Mouse (Mus musculus): ENCODE measurements around the gene Uimc1. TPM values are rescaled to one million over a fixed set of nuclear protein-coding genes. Genes with fewer than 3 reads are reported as not detected.

Uimc1 gene
- polyA plus RNA-seq, 1 experiment from 2014 or later = 22.0 TPM

DNA sequence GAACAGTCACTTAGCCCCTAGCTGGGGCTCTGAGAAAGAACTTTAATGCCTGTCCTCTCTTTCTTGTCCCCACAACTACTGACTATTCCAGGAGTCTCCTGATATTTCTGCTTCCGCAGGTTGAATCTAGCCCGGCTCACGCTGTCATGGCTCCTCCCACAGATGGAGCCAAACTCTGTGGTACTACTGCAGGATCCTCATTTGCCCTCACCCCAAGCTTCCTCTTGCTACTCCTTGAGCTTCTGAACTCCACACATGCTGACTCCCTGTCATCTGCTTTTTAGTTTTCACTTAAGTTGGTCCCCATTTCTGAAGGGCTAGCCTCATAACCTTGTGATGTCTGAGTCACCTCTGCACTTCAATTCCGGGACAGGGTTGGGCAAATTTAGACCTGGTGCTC, 80.0 kb downstream of the Uimc1 start:
- ATAC-seq (ENCODE audit: insufficient read depth, low FRiP score) = no peak
- Histone ChIP-seq H3K9ac (ENCODE audit: low read length) (no peak overlapping the region), H3K4me2 (ENCODE audit: low read depth, low read length) (no peak overlapping the region), H3K27me3 (ENCODE audit: control insufficient read depth, insufficient read depth, low read length) (no peaks in the 10 kb centered on the region), H3K27ac (ENCODE audit: low read length) (no peak overlapping the region), H3K4me3 (replicated peaks; ENCODE audit: low read length) (no peak overlapping the region), H3K9me3 (replicated peaks; ENCODE audit: control insufficient read depth, low read length) (no peaks in the 10 kb centered on the region), H3K36me3 (ENCODE audit: control insufficient read depth, insufficient read depth, low read length) (no peaks in the 10 kb centered on the region), H3K4me1 (ENCODE audit: control insufficient read depth, insufficient read depth, low read length) (no peaks in the 10 kb centered on the region)
- 76% methylated on average over 4 of the region's 4 CpGs for WGBS

DNA sequence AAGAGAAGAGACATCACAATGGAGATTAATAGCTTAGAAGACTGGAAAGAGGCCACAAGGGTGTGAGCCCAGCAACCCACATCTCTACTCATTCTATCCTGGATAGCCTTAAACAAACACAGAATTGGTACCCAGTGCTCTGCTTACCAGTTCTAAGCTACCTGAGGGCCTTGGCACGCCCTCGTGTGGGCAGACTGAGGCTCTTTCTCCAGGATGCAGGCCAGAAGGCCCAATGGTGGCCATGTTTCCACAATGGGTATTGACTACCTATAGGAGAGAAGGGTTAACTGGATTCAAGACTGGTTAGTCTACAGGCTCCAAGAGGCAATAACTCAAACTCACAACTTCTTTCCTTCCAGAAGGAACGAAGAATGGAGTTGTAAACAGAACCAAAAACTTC, 80.9 kb downstream of the Uimc1 start:
- 46% methylated on average over 3 of the region's 3 CpGs for WGBS
- Histone ChIP-seq H3K4me3 (replicated peaks; ENCODE audit: low read length) (no peak overlapping the region), H3K4me1 (ENCODE audit: control insufficient read depth, insufficient read depth, low read length) (no peaks in the 10 kb centered on the region), H3K27me3 (ENCODE audit: control insufficient read depth, insufficient read depth, low read length) (no peaks in the 10 kb centered on the region), H3K36me3 (ENCODE audit: control insufficient read depth, insufficient read depth, low read length) (no peaks in the 10 kb centered on the region), H3K27ac (ENCODE audit: low read length) (no peak overlapping the region), H3K4me2 (ENCODE audit: low read depth, low read length) (no peak overlapping the region), H3K9ac (ENCODE audit: low read length) (no peak overlapping the region), H3K9me3 (replicated peaks; ENCODE audit: control insufficient read depth, low read length) (no peaks in the 10 kb centered on the region)
- no peak for ATAC-seq (ENCODE audit: insufficient read depth, low FRiP score)

DNA sequence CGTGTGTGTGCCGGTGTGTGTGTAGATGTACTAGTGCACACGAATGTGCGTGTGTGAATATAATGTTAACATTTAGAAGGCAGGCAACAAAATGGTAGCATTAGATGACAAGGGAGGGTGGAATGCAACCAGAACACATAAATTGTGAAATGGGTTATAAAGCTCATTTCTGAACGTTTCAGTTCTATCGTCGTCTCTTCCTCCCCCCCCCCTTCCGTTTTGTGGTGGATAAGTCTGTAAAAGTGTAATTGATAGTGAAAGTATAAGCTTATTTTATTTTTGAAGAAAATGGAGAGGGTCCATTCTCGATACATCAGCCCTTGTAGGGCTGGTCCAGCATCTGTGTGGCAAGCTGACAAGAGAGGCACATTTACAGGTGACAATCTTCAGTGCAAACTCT, 81.4 kb downstream of the Uimc1 start:
- 83% methylated on average over 9 of the region's 9 CpGs for WGBS
- no peak overlapping the region for H3K4me2 ChIP-seq (ENCODE audit: low read depth, low read length)
- no peaks in the 10 kb centered on the region for H3K4me1 ChIP-seq (ENCODE audit: control insufficient read depth, insufficient read depth, low read length)
- H3K9me3 ChIP-seq (replicated peaks; ENCODE audit: control insufficient read depth, low read length) = no peaks in the 10 kb centered on the region
- no peak overlapping the region for H3K4me3 ChIP-seq (replicated peaks; ENCODE audit: low read length)
- no peak overlapping the region for H3K9ac ChIP-seq (ENCODE audit: low read length)
- no peak overlapping the region for H3K27ac ChIP-seq (ENCODE audit: low read length)
- no peaks in the 10 kb centered on the region for H3K27me3 ChIP-seq (ENCODE audit: control insufficient read depth, insufficient read depth, low read length)
- H3K36me3 ChIP-seq (ENCODE audit: control insufficient read depth, insufficient read depth, low read length) = no peaks in the 10 kb centered on the region
- ATAC-seq (ENCODE audit: insufficient read depth, low FRiP score) = no peak

DNA sequence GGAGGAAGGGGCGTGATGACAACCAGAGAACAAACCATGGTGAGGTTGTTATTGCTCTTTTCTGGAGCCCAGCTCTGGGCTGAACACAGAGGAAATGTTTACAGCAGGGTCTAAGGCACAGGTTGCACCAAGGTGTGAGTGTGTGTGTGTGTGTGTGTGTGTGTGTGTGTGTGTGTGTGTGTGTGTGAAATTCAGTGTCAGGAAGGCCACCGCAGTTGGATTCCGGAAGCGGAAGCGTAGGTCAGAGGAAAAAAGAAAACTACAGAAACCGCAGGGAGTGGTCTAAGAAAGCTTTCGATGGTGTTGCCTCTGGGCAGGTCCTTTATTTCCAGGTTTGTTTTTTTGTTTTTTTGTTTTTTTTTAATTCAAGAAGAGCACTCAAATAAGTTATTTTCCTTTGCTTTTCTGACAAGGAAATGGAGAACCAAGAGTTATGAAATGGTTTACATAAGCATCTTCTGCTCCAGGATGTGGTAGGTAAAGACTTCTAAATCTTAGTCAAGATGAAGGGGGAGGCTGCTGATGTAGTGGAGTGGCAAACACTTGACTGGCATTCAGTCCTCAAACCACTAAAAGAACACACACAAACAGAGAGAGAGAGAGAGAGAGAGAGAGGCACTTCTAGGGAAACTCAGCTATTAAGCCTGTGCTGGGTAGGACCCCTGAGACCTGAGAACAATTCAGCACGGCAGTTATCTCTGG, 82.1 kb downstream of the Uimc1 start:
- Histone ChIP-seq H3K27ac (ENCODE audit: low read length) (no peak overlapping the region), H3K4me2 (ENCODE audit: low read depth, low read length) (no peak overlapping the region), H3K27me3 (ENCODE audit: control insufficient read depth, insufficient read depth, low read length) (no peaks in the 10 kb centered on the region), H3K9me3 (replicated peaks; ENCODE audit: control insufficient read depth, low read length) (no peaks in the 10 kb centered on the region), H3K4me3 (replicated peaks; ENCODE audit: low read length) (no peak overlapping the region), H3K36me3 (ENCODE audit: control insufficient read depth, insufficient read depth, low read length) (no peaks in the 10 kb centered on the region), H3K4me1 (ENCODE audit: control insufficient read depth, insufficient read depth, low read length) (no peaks in the 10 kb centered on the region), H3K9ac (ENCODE audit: low read length) (no peak overlapping the region)
- 68% methylated on average over 8 of the region's 8 CpGs for WGBS
- no peak for ATAC-seq (ENCODE audit: insufficient read depth, low FRiP score)

DNA sequence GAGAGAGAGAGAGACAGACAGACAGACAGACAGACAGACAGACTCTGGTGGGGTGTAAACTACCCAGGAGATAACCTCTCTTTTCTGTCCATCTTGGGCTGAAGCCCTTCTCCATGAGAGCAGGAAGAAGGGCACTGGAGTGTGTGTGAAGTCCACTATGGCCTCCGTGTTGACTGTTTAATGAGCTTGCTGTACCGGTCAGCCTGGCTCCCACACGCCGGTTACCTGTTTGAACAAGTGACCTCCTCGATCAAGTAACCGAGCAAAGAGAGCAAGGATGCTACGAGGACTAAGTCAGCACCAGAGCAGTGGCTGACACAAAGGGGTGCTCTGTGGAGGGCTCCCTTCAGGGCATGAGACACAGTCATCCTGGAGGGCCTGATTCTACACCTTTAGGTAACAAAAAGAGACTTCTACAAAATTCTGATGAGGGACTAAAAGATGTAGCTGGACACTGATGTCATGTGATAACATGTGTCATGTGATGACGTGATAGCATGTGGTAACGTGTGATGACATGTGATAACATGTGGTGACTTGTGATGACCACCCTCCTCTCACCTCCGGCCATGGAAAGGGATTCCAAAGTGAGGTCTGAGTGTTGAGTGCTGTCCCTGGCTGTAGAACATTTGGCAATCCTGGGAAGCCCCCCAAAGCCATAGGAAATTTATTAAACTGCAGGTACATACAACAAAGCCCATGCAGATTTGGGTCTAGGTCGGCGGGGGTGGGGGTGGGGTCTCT, 82.8 kb downstream of the Uimc1 start:
- no peak overlapping the region for H3K4me3 ChIP-seq (replicated peaks; ENCODE audit: low read length)
- peaks cover under 1% of the 10 kb centered on the region; the same call in 1 of the 2 replicates for H3K4me1 ChIP-seq (ENCODE audit: control insufficient read depth, insufficient read depth, low read length)
- H3K27ac ChIP-seq (ENCODE audit: low read length) = no peak overlapping the region
- no peaks in the 10 kb centered on the region for H3K27me3 ChIP-seq (ENCODE audit: control insufficient read depth, insufficient read depth, low read length)
- H3K9ac ChIP-seq (ENCODE audit: low read length) = no peak overlapping the region
- no peaks in the 10 kb centered on the region for H3K9me3 ChIP-seq (replicated peaks; ENCODE audit: control insufficient read depth, low read length)
- 78% methylated on average over 12 of the region's 12 CpGs for WGBS
- ATAC-seq (ENCODE audit: insufficient read depth, low FRiP score) = no peak
- no peak overlapping the region for H3K4me2 ChIP-seq (ENCODE audit: low read depth, low read length)
- H3K36me3 ChIP-seq (ENCODE audit: control insufficient read depth, insufficient read depth, low read length) = no peaks in the 10 kb centered on the region

DNA sequence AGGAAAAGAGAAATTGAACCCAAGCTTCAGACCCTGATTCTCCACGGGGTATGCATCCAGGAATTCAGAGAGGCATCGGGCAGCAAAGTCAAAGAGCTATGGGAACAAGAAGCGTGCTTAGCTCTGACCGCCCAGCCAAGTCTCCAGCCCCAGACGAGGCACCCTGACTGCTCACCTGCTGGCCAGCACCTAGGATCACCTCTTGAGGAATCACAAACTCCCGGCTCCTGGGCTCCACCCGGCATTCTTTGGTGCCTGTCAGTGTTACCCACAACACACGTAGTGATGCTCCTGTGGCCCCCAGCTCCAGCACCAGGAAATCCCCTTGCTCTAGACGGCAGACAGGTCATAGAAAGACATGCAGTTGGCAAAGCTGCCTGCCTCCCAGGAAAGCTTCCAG, 85.6 kb downstream of the Uimc1 start:
- H3K27ac ChIP-seq (ENCODE audit: low read length) = no peak overlapping the region
- no peak for ATAC-seq (ENCODE audit: insufficient read depth, low FRiP score)
- WGBS = 69% methylated on average over 9 of the region's 9 CpGs

DNA sequence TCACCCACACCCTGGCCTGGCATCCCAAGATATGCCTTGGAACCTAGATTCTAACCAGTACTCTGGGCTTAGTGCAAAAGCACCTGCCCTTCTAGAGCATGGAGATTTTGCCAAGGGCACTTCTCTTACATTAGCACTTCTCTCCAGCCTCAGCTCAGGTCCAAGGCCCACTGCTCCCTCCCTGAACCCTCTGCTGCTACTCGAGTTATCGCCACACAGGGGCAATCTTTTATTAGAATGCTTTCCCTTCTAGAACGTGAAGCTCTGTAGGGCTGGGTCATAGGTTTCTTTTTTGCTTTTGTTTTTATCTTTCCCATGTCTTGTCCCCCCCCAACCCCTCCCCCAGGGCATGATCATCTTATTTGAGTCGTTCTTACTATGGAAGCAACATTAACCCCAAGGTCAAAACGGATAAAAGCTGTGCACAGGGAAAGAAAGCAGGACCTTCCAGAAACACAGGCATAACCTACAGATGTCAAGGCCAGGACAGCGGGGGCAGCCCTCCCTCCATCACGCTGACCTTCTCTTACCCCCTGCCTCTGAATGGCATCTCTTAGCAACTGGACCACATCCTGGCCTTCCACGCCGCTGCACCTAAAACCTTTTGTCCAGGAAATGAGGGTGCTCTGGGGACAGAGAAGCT, 86.3 kb downstream of the Uimc1 start:
- Histone ChIP-seq H3K4me2 (ENCODE audit: low read depth, low read length) (no peak overlapping the region), H3K27ac (ENCODE audit: low read length) (no peak overlapping the region), H3K9ac (ENCODE audit: low read length) (no peak overlapping the region), H3K9me3 (replicated peaks; ENCODE audit: control insufficient read depth, low read length) (no peaks in the 10 kb centered on the region), H3K36me3 (ENCODE audit: control insufficient read depth, insufficient read depth, low read length) (no peaks in the 10 kb centered on the region), H3K4me1 (ENCODE audit: control insufficient read depth, insufficient read depth, low read length) (peaks cover 3% of the 10 kb centered on the region; the same call in 1 of the 2 replicates), H3K27me3 (ENCODE audit: control insufficient read depth, insufficient read depth, low read length) (no peaks in the 10 kb centered on the region), H3K4me3 (replicated peaks; ENCODE audit: low read length) (no peak overlapping the region)
- ATAC-seq (ENCODE audit: insufficient read depth, low FRiP score) = no peak
- WGBS = 27% methylated on average over 9 of the region's 9 CpGs

More for the DNA sequence above, 85.6 kb downstream of the Uimc1 start:
- Histone ChIP-seq H3K36me3 (ENCODE audit: control insufficient read depth, insufficient read depth, low read length) (no peaks in the 10 kb centered on the region), H3K9ac (ENCODE audit: low read length) (no peak overlapping the region), H3K4me3 (replicated peaks; ENCODE audit: low read length) (no peak overlapping the region), H3K4me1 (ENCODE audit: control insufficient read depth, insufficient read depth, low read length) (peaks cover 3% of the 10 kb centered on the region; the same call in 1 of the 2 replicates), H3K4me2 (ENCODE audit: low read depth, low read length) (no peak overlapping the region), H3K27me3 (ENCODE audit: control insufficient read depth, insufficient read depth, low read length) (no peaks in the 10 kb centered on the region), H3K9me3 (replicated peaks; ENCODE audit: control insufficient read depth, low read length) (no peaks in the 10 kb centered on the region)

DNA sequence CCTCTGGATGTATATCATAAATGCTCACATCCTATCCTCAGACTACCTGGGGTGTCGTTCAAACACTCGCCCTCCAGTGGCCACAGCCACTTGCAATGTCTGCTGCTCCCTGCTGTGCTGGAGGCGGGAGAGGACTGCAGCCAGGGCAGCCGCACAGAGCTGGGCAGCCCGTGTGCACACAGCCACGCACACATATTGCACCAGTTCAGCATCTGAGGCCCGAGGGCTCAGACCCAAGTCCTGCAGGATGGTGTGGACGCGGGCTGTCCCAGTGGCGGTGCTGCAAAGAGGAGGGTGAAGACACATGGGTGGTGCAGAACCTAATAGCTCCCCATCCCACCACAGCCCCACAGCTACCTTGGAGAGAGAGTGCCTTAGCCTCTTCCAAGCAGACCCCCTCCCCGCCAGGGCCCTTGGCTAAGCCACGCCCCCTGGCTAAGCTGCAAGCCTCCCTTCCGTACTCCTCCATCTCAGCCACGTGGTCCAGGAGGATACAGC, 88.1 kb downstream of the Uimc1 start:
- Histone ChIP-seq H3K27ac (ENCODE audit: low read length) (no peak overlapping the region), H3K9me3 (replicated peaks; ENCODE audit: control insufficient read depth, low read length) (no peaks in the 10 kb centered on the region), H3K4me1 (ENCODE audit: control insufficient read depth, insufficient read depth, low read length) (peaks cover 3% of the 10 kb centered on the region; the same call in 1 of the 2 replicates), H3K27me3 (ENCODE audit: control insufficient read depth, insufficient read depth, low read length) (no peaks in the 10 kb centered on the region), H3K4me2 (ENCODE audit: low read depth, low read length) (no peak overlapping the region), H3K36me3 (ENCODE audit: control insufficient read depth, insufficient read depth, low read length) (no peaks in the 10 kb centered on the region), H3K9ac (ENCODE audit: low read length) (no peak overlapping the region), H3K4me3 (replicated peaks; ENCODE audit: low read length) (no peak overlapping the region)
- no peak for ATAC-seq (ENCODE audit: insufficient read depth, low FRiP score)
- 7% methylated on average over 14 of the region's 14 CpGs for WGBS

DNA sequence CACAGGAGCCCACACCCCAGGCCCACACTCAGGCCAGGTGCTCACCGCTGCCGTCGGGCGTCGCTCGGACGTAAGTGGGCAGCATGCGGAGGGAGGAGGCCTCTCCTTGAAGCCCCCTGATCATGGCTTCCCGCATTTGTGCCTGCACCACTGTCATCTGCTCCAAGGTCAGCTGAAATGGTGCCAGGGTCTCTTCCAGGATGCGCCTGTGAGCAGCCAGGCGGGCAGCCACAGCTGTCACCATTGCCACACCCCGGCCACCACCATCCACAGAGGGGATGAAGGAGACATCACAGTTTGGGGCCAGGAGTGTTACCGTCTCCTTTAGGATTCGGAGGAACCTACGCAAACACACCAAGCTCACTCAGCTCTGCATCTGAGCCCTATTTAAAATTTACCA, 89.0 kb downstream of the Uimc1 start:
- 89% methylated on average over 15 of the region's 15 CpGs for WGBS
- Histone ChIP-seq H3K4me2 (ENCODE audit: low read depth, low read length) (no peak overlapping the region), H3K4me1 (ENCODE audit: control insufficient read depth, insufficient read depth, low read length) (peaks cover 3% of the 10 kb centered on the region; the same call in 1 of the 2 replicates), H3K36me3 (ENCODE audit: control insufficient read depth, insufficient read depth, low read length) (no peaks in the 10 kb centered on the region), H3K9ac (ENCODE audit: low read length) (no peak overlapping the region), H3K27ac (ENCODE audit: low read length) (no peak overlapping the region), H3K27me3 (ENCODE audit: control insufficient read depth, insufficient read depth, low read length) (no peaks in the 10 kb centered on the region), H3K4me3 (replicated peaks; ENCODE audit: low read length) (no peak overlapping the region), H3K9me3 (replicated peaks; ENCODE audit: control insufficient read depth, low read length) (no peaks in the 10 kb centered on the region)
- no peak for ATAC-seq (ENCODE audit: insufficient read depth, low FRiP score)

All from stomach, embryonic 16.5 days (tissue).